Mouse (Mus musculus): ENCODE results near the gene Lcmt2. TPM values are rescaled to one million over a fixed set of nuclear protein-coding genes. Genes with fewer than 3 reads are reported as not detected.

Gene Lcmt2
- polyA plus RNA-seq, 1 experiment from 2014 or later = 14.3 TPM

GRCm38 (mm10) chr2:121170980-121171742, 30.7 kb upstream of the Lcmt2 start, which contains the start of gene Zscan29:
Gene Zscan29 (minus strand): TSS chr2:121171125.
- TF ChIP-seq CTCF (IDR thresholded peaks at IDR 0.05; ENCODE audit: low read depth) = peak; percentile 56
- H3K27me3 ChIP-seq (replicated peaks; ENCODE audit: control insufficient read depth, insufficient read depth, low read length) = no peaks in the 10 kb centered on the region
- H3K36me3 ChIP-seq (ENCODE audit: control insufficient read depth, insufficient read depth) = peaks cover 34% of the 10 kb centered on the region
- peak; percentile 95 for ATAC-seq
- no peaks in the 10 kb centered on the region for H3K9me3 ChIP-seq (ENCODE audit: control insufficient read depth)
- H3K9ac ChIP-seq (ENCODE audit: low read depth, low read length) = peak within 1 kb of the TSS; percentile 90
- WGBS = under 1% methylated on average over 65 of the region's 66 CpGs
- peak within 1 kb of the TSS; percentile 90 for H3K27ac ChIP-seq (ENCODE audit: low read depth, low read length)
- H3K4me2 ChIP-seq (replicated peaks; ENCODE audit: low read depth) = peak within 1 kb of the TSS; percentile 81
- peaks cover 6% of the 10 kb centered on the region for H3K4me1 ChIP-seq (replicated peaks; ENCODE audit: control insufficient read depth, insufficient read depth, low read length)
- H3K4me3 ChIP-seq (ENCODE audit: low read depth, low read length) = peak within 1 kb of the TSS; percentile 83

- Histone ChIP-seq H3K9ac (ENCODE audit: low read depth, low read length) (peak within 1 kb of the TSS; percentile 90), H3K4me3 (ENCODE audit: low read depth, low read length) (peak within 1 kb of the TSS; percentile 83), H3K36me3 (ENCODE audit: control insufficient read depth, insufficient read depth) (peaks cover 34% of the 10 kb centered on the region), H3K27me3 (replicated peaks; ENCODE audit: control insufficient read depth, insufficient read depth, low read length) (no peaks in the 10 kb centered on the region), H3K27ac (ENCODE audit: low read depth, low read length) (peak within 1 kb of the TSS; percentile 90), H3K4me1 (replicated peaks; ENCODE audit: control insufficient read depth, insufficient read depth, low read length) (peaks cover 6% of the 10 kb centered on the region), H3K9me3 (ENCODE audit: control insufficient read depth) (no peaks in the 10 kb centered on the region), H3K4me2 (replicated peaks; ENCODE audit: low read depth) (peak within 1 kb of the TSS; percentile 81)
- WGBS = 1% methylated on average over 38 of the region's 38 CpGs
- ATAC-seq = peak; percentile 23
- TF ChIP-seq CTCF (IDR thresholded peaks at IDR 0.05; ENCODE audit: low read depth) = no peak
Measured at GRCm38 (mm10) chr2:121170481-121170971, 30.1 kb upstream of the Lcmt2 start, which contains the start of gene Tubgcp4. Gene Tubgcp4 (plus strand): TSS chr2:121170654.

GRCm38 (mm10) chr2:121169902-121170301, 29.4 kb upstream of the Lcmt2 start:
- TF ChIP-seq CTCF (IDR thresholded peaks at IDR 0.05; ENCODE audit: low read depth) = no peak
- Histone ChIP-seq H3K36me3 (ENCODE audit: control insufficient read depth, insufficient read depth) (peaks cover 29% of the 10 kb centered on the region), H3K4me2 (replicated peaks; ENCODE audit: low read depth) (peak overlapping the region; percentile 81), H3K27ac (ENCODE audit: low read depth, low read length) (peak overlapping the region; percentile 90), H3K27me3 (replicated peaks; ENCODE audit: control insufficient read depth, insufficient read depth, low read length) (no peaks in the 10 kb centered on the region), H3K9me3 (ENCODE audit: control insufficient read depth) (no peaks in the 10 kb centered on the region), H3K4me3 (ENCODE audit: low read depth, low read length) (peak overlapping the region; percentile 83), H3K4me1 (replicated peaks; ENCODE audit: control insufficient read depth, insufficient read depth, low read length) (peaks cover 6% of the 10 kb centered on the region), H3K9ac (ENCODE audit: low read depth, low read length) (peak overlapping the region; percentile 90)
- WGBS = 3% methylated on average over 9 of the region's 9 CpGs
- ATAC-seq = no peak

GRCm38 (mm10) chr2:121169173-121169572, 28.7 kb upstream of the Lcmt2 start:
- Histone ChIP-seq H3K27ac (ENCODE audit: low read depth, low read length) (no peak overlapping the region), H3K36me3 (ENCODE audit: control insufficient read depth, insufficient read depth) (peaks cover 27% of the 10 kb centered on the region), H3K27me3 (replicated peaks; ENCODE audit: control insufficient read depth, insufficient read depth, low read length) (no peaks in the 10 kb centered on the region), H3K4me3 (ENCODE audit: low read depth, low read length) (peak overlapping the region; percentile 83), H3K4me1 (replicated peaks; ENCODE audit: control insufficient read depth, insufficient read depth, low read length) (peaks cover 6% of the 10 kb centered on the region), H3K9ac (ENCODE audit: low read depth, low read length) (0 out of 2 replicates have a peak overlapping the region, but pooled peaks have one; percentile 11), H3K4me2 (replicated peaks; ENCODE audit: low read depth) (peak overlapping the region; percentile 81), H3K9me3 (ENCODE audit: control insufficient read depth) (no peaks in the 10 kb centered on the region)
- no peak for TF ChIP-seq CTCF (IDR thresholded peaks at IDR 0.05; ENCODE audit: low read depth)
- no peak for ATAC-seq
- WGBS = 32% methylated on average over 4 of the region's 4 CpGs

- peak; percentile 43 for TF ChIP-seq CTCF (IDR thresholded peaks at IDR 0.05; ENCODE audit: low read depth)
Measured at GRCm38 (mm10) chr2:121153100-121153499, 12.6 kb upstream of the Lcmt2 start.

GRCm38 (mm10) chr2:121149679-121150078, 9.2 kb upstream of the Lcmt2 start:
- 86% methylated on average over 5 of the region's 5 CpGs for WGBS
- no peak for ATAC-seq
- no peak overlapping the region for H3K9ac ChIP-seq (ENCODE audit: low read depth, low read length)
- H3K4me2 ChIP-seq (replicated peaks; ENCODE audit: low read depth) = no peak overlapping the region
- H3K27ac ChIP-seq (ENCODE audit: low read depth, low read length) = no peak overlapping the region
- no peaks in the 10 kb centered on the region for H3K27me3 ChIP-seq (replicated peaks; ENCODE audit: control insufficient read depth, insufficient read depth, low read length)
- H3K36me3 ChIP-seq (ENCODE audit: control insufficient read depth, insufficient read depth) = peaks cover 40% of the 10 kb centered on the region
- TF ChIP-seq CTCF (IDR thresholded peaks at IDR 0.05; ENCODE audit: low read depth) = no peak
- no peaks in the 10 kb centered on the region for H3K4me1 ChIP-seq (replicated peaks; ENCODE audit: control insufficient read depth, insufficient read depth, low read length)
- no peak overlapping the region for H3K4me3 ChIP-seq (ENCODE audit: low read depth, low read length)
- H3K9me3 ChIP-seq (ENCODE audit: control insufficient read depth) = no peaks in the 10 kb centered on the region

More at GRCm38 (mm10) chr2:121153100-121153499, 12.6 kb upstream of the Lcmt2 start:
- Histone ChIP-seq H3K36me3 (ENCODE audit: control insufficient read depth, insufficient read depth) (peaks cover 26% of the 10 kb centered on the region), H3K9me3 (ENCODE audit: control insufficient read depth) (no peaks in the 10 kb centered on the region), H3K9ac (ENCODE audit: low read depth, low read length) (no peak overlapping the region), H3K4me1 (replicated peaks; ENCODE audit: control insufficient read depth, insufficient read depth, low read length) (no peaks in the 10 kb centered on the region), H3K4me2 (replicated peaks; ENCODE audit: low read depth) (no peak overlapping the region), H3K27ac (ENCODE audit: low read depth, low read length) (no peak overlapping the region), H3K27me3 (replicated peaks; ENCODE audit: control insufficient read depth, insufficient read depth, low read length) (no peaks in the 10 kb centered on the region), H3K4me3 (ENCODE audit: low read depth, low read length) (no peak overlapping the region)
- no peak for ATAC-seq
- 88% methylated on average over 3 of the region's 3 CpGs for WGBS
